Mouse (Mus musculus): ENCODE results near the gene Actr6. TPM values are rescaled to one million over a fixed set of nuclear protein-coding genes. Genes with fewer than 3 reads are reported as not detected.
"Not testable (repeated sequence)": the region's sequence is repeated elsewhere in the genome, so short reads cannot be mapped to it uniquely, and the experiment has no call there.

Gene Actr6
- polyA plus RNA-seq, 1 experiment from 2014 or later, result 34.2 TPM

GRCm38 (mm10) chr10:89685391-89686138 lies 46.5 kb downstream of the Actr6 start:
- H3K4me3 ChIP-seq, result peak overlapping the region; percentile 100
- 1% methylated on average over 51 of the region's 51 CpGs for whole genome bisulfite sequencing
- peak overlapping the region; percentile 93 for H3K27ac ChIP-seq
- no peaks in the 10 kb centered on the region for H3K27me3 ChIP-seq (ENCODE audit: low read depth, poor library complexity, severe bottlenecking)
- peaks cover 7% of the 10 kb centered on the region for H3K36me3 ChIP-seq
- H3K9me3 ChIP-seq (replicated peaks), result no peaks in the 10 kb centered on the region
- H3K4me1 ChIP-seq, result peaks cover 15% of the 10 kb centered on the region
- DNase-seq (ENCODE audit: low spot score), result no peak

- 79% methylated on average over 10 of the region's 10 CpGs for WGBS
Observed at GRCm38 (mm10) chr10:89682961-89683360, 49.1 kb downstream of the Actr6 start.

GRCm38 (mm10) chr10:89682157-89682556 lies 49.9 kb downstream of the Actr6 start:
- 96% methylated on average over 1 of the region's 1 CpGs for WGBS
- Histone ChIP-seq H3K27ac (no peak overlapping the region), H3K4me1 (peaks cover 12% of the 10 kb centered on the region), H3K9me3 (replicated peaks) (no peaks in the 10 kb centered on the region), H3K27me3 (ENCODE audit: low read depth, poor library complexity, severe bottlenecking) (no peaks in the 10 kb centered on the region), H3K4me3 (no peak overlapping the region), H3K36me3 (peaks cover 16% of the 10 kb centered on the region)
- no peak for DNase-seq (ENCODE audit: low spot score)

More at GRCm38 (mm10) chr10:89682961-89683360, 49.1 kb downstream of the Actr6 start:
- H3K4me1 ChIP-seq, result peaks cover 12% of the 10 kb centered on the region
- no peaks in the 10 kb centered on the region for H3K9me3 ChIP-seq (replicated peaks)
- H3K36me3 ChIP-seq, result peaks cover 11% of the 10 kb centered on the region
- H3K4me3 ChIP-seq, result no peak overlapping the region
- H3K27ac ChIP-seq, result no peak overlapping the region
- no peaks in the 10 kb centered on the region for H3K27me3 ChIP-seq (ENCODE audit: low read depth, poor library complexity, severe bottlenecking)
- no peak for DNase-seq (ENCODE audit: low spot score)

GRCm38 (mm10) chr10:89681706-89682105 lies 50.4 kb downstream of the Actr6 start:
- Histone ChIP-seq H3K27me3 (ENCODE audit: low read depth, poor library complexity, severe bottlenecking) (no peaks in the 10 kb centered on the region), H3K9me3 (replicated peaks) (no peaks in the 10 kb centered on the region), H3K36me3 (peaks cover 16% of the 10 kb centered on the region), H3K4me1 (peaks cover 11% of the 10 kb centered on the region), H3K4me3 (no peak overlapping the region), H3K27ac (no peak overlapping the region)
- WGBS, result 95% methylated on average over 4 of the region's 4 CpGs
- DNase-seq (ENCODE audit: low spot score), result no peak

- no peak for DNase-seq (ENCODE audit: low spot score)
- WGBS, result 88% methylated on average over 3 of the region's 3 CpGs
Observed at GRCm38 (mm10) chr10:89680517-89680916, 51.6 kb downstream of the Actr6 start.

GRCm38 (mm10) chr10:89679448-89679847 lies 52.6 kb downstream of the Actr6 start:
- H3K27ac ChIP-seq, result no peak overlapping the region
- no peaks in the 10 kb centered on the region for H3K9me3 ChIP-seq (replicated peaks)
- 93% methylated on average over 1 of the region's 1 CpGs for WGBS
- H3K36me3 ChIP-seq, result peaks cover 16% of the 10 kb centered on the region
- DNase-seq (ENCODE audit: low spot score), result no peak
- H3K4me1 ChIP-seq, result no peaks in the 10 kb centered on the region
- no peak overlapping the region for H3K4me3 ChIP-seq
- no peaks in the 10 kb centered on the region for H3K27me3 ChIP-seq (ENCODE audit: low read depth, poor library complexity, severe bottlenecking)

More at GRCm38 (mm10) chr10:89680517-89680916, 51.6 kb downstream of the Actr6 start:
- no peak overlapping the region for H3K4me3 ChIP-seq
- peaks cover 16% of the 10 kb centered on the region for H3K36me3 ChIP-seq
- no peaks in the 10 kb centered on the region for H3K9me3 ChIP-seq (replicated peaks)
- H3K27me3 ChIP-seq (ENCODE audit: low read depth, poor library complexity, severe bottlenecking), result no peaks in the 10 kb centered on the region
- peaks cover 7% of the 10 kb centered on the region for H3K4me1 ChIP-seq
- H3K27ac ChIP-seq, result no peak overlapping the region

- H3K9me3 ChIP-seq (replicated peaks), result no peaks in the 10 kb centered on the region
- no peak for DNase-seq (ENCODE audit: low spot score)
- WGBS, result 96% methylated on average over 4 of the region's 4 CpGs
- no peaks in the 10 kb centered on the region for H3K27me3 ChIP-seq (ENCODE audit: low read depth, poor library complexity, severe bottlenecking)
- no peak overlapping the region for H3K4me3 ChIP-seq
- H3K36me3 ChIP-seq, result peaks cover 11% of the 10 kb centered on the region
- H3K4me1 ChIP-seq, result no peaks in the 10 kb centered on the region
- no peak overlapping the region for H3K27ac ChIP-seq
Observed at GRCm38 (mm10) chr10:89678054-89678453, 54.0 kb downstream of the Actr6 start.

GRCm38 (mm10) chr10:89676609-89677008 lies 55.5 kb downstream of the Actr6 start:
- no peaks in the 10 kb centered on the region for H3K4me1 ChIP-seq
- 84% methylated on average over 4 of the region's 4 CpGs for WGBS
- H3K36me3 ChIP-seq, result 0 out of 2 replicates have a peak, but pooled peaks cover 9% of the 10 kb centered on the region
- H3K27me3 ChIP-seq (ENCODE audit: low read depth, poor library complexity, severe bottlenecking), result no peaks in the 10 kb centered on the region
- no peak overlapping the region for H3K4me3 ChIP-seq
- no peak overlapping the region for H3K27ac ChIP-seq
- no peak for DNase-seq (ENCODE audit: low spot score)
- H3K9me3 ChIP-seq (replicated peaks), result no peaks in the 10 kb centered on the region

- H3K27me3 ChIP-seq (ENCODE audit: low read depth, poor library complexity, severe bottlenecking); H3K27ac ChIP-seq; H3K36me3 ChIP-seq; H3K9me3 ChIP-seq (replicated peaks); DNase-seq (ENCODE audit: low spot score); H3K4me1 ChIP-seq; H3K4me3 ChIP-seq: not testable (repeated sequence)
- WGBS, result 95% methylated on average over 5 of the region's 5 CpGs
Observed at GRCm38 (mm10) chr10:89670371-89670770, 61.7 kb downstream of the Actr6 start.

- WGBS, result 85% methylated on average over 7 of the region's 7 CpGs
- H3K36me3 ChIP-seq, result peaks cover 11% of the 10 kb centered on the region
- no peaks in the 10 kb centered on the region for H3K27me3 ChIP-seq (ENCODE audit: low read depth, poor library complexity, severe bottlenecking)
- DNase-seq (ENCODE audit: low spot score), result no peak
- no peaks in the 10 kb centered on the region for H3K4me1 ChIP-seq
- no peak overlapping the region for H3K4me3 ChIP-seq
- H3K9me3 ChIP-seq (replicated peaks), result no peaks in the 10 kb centered on the region
- H3K27ac ChIP-seq, result no peak overlapping the region
Observed at GRCm38 (mm10) chr10:89667571-89667970, 64.5 kb downstream of the Actr6 start.

GRCm38 (mm10) chr10:89665679-89666078 lies 66.4 kb downstream of the Actr6 start:
- no peak for DNase-seq (ENCODE audit: low spot score)
- H3K4me3 ChIP-seq, result no peak overlapping the region
- peaks cover 22% of the 10 kb centered on the region for H3K36me3 ChIP-seq
- 94% methylated on average over 9 of the region's 9 CpGs for WGBS
- H3K4me1 ChIP-seq, result no peaks in the 10 kb centered on the region
- no peaks in the 10 kb centered on the region for H3K9me3 ChIP-seq (replicated peaks)
- no peaks in the 10 kb centered on the region for H3K27me3 ChIP-seq (ENCODE audit: low read depth, poor library complexity, severe bottlenecking)
- H3K27ac ChIP-seq, result no peak overlapping the region

- H3K36me3 ChIP-seq, result peaks cover 26% of the 10 kb centered on the region
Observed at GRCm38 (mm10) chr10:89664977-89665645, 67.0 kb downstream of the Actr6 start.

More at GRCm38 (mm10) chr10:89664977-89665645, 67.0 kb downstream of the Actr6 start:
- H3K4me3 ChIP-seq, result no peak overlapping the region
- no peak overlapping the region for H3K27ac ChIP-seq
- no peaks in the 10 kb centered on the region for H3K4me1 ChIP-seq
- no peaks in the 10 kb centered on the region for H3K9me3 ChIP-seq (replicated peaks)
- no peak for DNase-seq (ENCODE audit: low spot score)
- 97% methylated on average over 8 of the region's 8 CpGs for WGBS
- H3K27me3 ChIP-seq (ENCODE audit: low read depth, poor library complexity, severe bottlenecking), result no peaks in the 10 kb centered on the region

Data from limb, embryonic 10.5 days (tissue).